ENCODE assay signal across 22 mouse cellular contexts in the genomic region with DNA sequence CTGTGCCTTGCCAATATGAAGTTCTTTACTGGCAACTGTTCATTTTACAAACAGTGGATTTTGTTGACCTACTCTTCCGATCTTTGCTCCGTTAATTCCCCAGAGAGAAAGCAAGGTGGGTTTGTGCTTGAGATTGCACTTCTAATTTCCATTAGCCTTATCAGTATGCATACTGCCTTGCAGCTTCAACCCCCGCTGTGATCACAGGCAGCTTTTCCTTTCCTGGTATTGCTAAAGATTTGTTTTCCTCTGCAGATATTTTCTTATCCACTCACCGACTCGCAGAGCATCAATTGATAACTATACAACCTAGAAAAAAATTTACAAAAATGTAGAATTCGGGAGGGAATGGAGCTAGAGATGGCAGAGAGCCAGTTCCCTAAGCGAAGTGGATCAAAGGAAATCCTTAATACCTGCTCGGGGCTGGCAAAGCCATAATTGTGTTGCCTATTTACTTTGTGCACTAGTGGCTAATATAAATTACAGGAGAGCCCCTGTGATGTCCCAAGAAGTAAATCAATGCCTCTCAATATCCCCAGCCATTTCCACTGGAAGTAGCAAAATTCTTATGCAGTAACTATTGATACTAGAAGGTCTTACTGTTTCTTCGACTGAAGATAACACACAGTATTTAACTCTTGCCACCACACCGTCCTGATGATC.
DNase-seq lines count a peak whose midpoint lies in the region; ATAC-seq and TF ChIP-seq lines count a peak whose summit lies in the region.
"Had no signal": no experiment of that assay in that cellular context is flagged by ENCODE, and none has a peak within 500 bp of the region (broad histone marks: within the 10 kb centered on the region; RNA-seq: fewer than 3 reads in every experiment).

No protein-coding gene starts in this region.

- TF ChIP-seq CTCF in forebrain, postnatal 0 days (IDR thresholded peaks at IDR 0.05; ENCODE audit: low read depth) = no peak
- no peak for TF ChIP-seq CTCF in brain, embryonic 14.5 days (IDR thresholded peaks at IDR 0.05; ENCODE audit: borderline replicate concordance, extremely low read depth, insufficient read depth, insufficient read length)

- H3K9me3 ChIP-seq in forebrain, postnatal 0 days (ENCODE audit: low read length) = no peaks in the 10 kb centered on the region
- H3K9me3 ChIP-seq in forebrain, embryonic 15.5 days = no peaks in the 10 kb centered on the region
- H3K9me3 ChIP-seq in midbrain, embryonic 15.5 days = no peaks in the 10 kb centered on the region
- H3K9me3 ChIP-seq: embryonic facial prominence, embryonic 12.5 days; heart, embryonic 13.5 days; liver, embryonic 13.5 days; megakaryocyte, embryonic 14.5 days had no signal

- no peak overlapping the region for H3K27ac ChIP-seq in forebrain, postnatal 0 days (ENCODE audit: low read depth, low read length)
- H3K27ac ChIP-seq in forebrain, embryonic 15.5 days (replicated peaks) = no peak overlapping the region
- H3K27ac ChIP-seq in midbrain, embryonic 15.5 days = peak overlapping the region; percentile 18; the same call in 1 of the 2 replicates
- H3K27ac ChIP-seq: embryonic facial prominence, embryonic 12.5 days; heart, adult 2 months; heart, embryonic 13.5 days; kidney, postnatal 0 days; left cerebral cortex, adult 2 months; liver, embryonic 13.5 days; stomach, postnatal 0 days had no signal

- peak; percentile 4 for DNase-seq in forebrain, postnatal 0 days
- peak; percentile 24 for DNase-seq in brain, adult 2 months (ENCODE audit: low read depth, low spot score)
- DNase-seq in brain, embryonic 14.5 days (ENCODE audit: low read depth) = peak; percentile 65
- no peak for DNase-seq in layer of hippocampus, adult 18-20 months (ENCODE audit: low spot score in 2 of 2)
- DNase-seq: adrenal gland, adult 2 months; cerebellum, adult 2 months; gastrocnemius, postnatal 14 days; heart, adult 2 months; heart, postnatal 14 days; kidney, adult 18-20 months; liver, embryonic 13.5 days; lung, adult 2 months had no signal

- no peak for ATAC-seq in forebrain, postnatal 0 days
- no peak for ATAC-seq in forebrain, embryonic 15.5 days (replicated peaks)
- ATAC-seq in midbrain, embryonic 15.5 days (replicated peaks) = peak; percentile 70
- ATAC-seq in granulocyte monocyte progenitor cell, adult 5-6 weeks (replicated peaks; ENCODE audit: poor library complexity, severe bottlenecking) = no peak

- no peaks in the 10 kb centered on the region for H3K36me3 ChIP-seq in forebrain, postnatal 0 days (ENCODE audit: insufficient read depth)
- no peaks in the 10 kb centered on the region for H3K36me3 ChIP-seq in forebrain, embryonic 15.5 days
- no peaks in the 10 kb centered on the region for H3K36me3 ChIP-seq in midbrain, embryonic 15.5 days (replicated peaks)
- H3K36me3 ChIP-seq: embryonic facial prominence, embryonic 12.5 days; heart, embryonic 13.5 days; liver, embryonic 13.5 days had no signal

- no peaks in the 10 kb centered on the region for H3K4me1 ChIP-seq in forebrain, postnatal 0 days (ENCODE audit: insufficient read depth)
- H3K4me1 ChIP-seq in forebrain, embryonic 15.5 days = peaks cover 3% of the 10 kb centered on the region; the same call in 1 of the 2 replicates
- peaks cover 15% of the 10 kb centered on the region for H3K4me1 ChIP-seq in midbrain, embryonic 15.5 days
- H3K4me1 ChIP-seq: liver, embryonic 13.5 days; megakaryocyte, embryonic 14.5 days had no signal

- 24% methylated on average over 10 of the region's 10 CpGs for WGBS in forebrain, postnatal 0 days
- 27% methylated on average over 10 of the region's 10 CpGs for WGBS in forebrain, embryonic 15.5 days
- 24% methylated on average over 10 of the region's 10 CpGs for WGBS in midbrain, embryonic 15.5 days

- H3K9ac ChIP-seq in forebrain, postnatal 0 days = no peak overlapping the region
- H3K9ac ChIP-seq in forebrain, embryonic 15.5 days (replicated peaks) = no peak overlapping the region
- H3K9ac ChIP-seq in midbrain, embryonic 15.5 days = no peak overlapping the region
- H3K9ac ChIP-seq: embryonic facial prominence, embryonic 12.5 days; heart, embryonic 13.5 days; liver, embryonic 13.5 days had no signal

- H3K4me2 ChIP-seq in forebrain, postnatal 0 days (ENCODE audit: low read depth) = no peak overlapping the region
- H3K4me2 ChIP-seq in forebrain, embryonic 15.5 days (replicated peaks) = no peak overlapping the region
- peak overlapping the region; percentile 12; the same call in 1 of the 2 replicates for H3K4me2 ChIP-seq in midbrain, embryonic 15.5 days
- H3K4me2 ChIP-seq: embryonic facial prominence, embryonic 12.5 days; heart, embryonic 13.5 days; liver, embryonic 13.5 days had no signal

- no peak overlapping the region for H3K4me3 ChIP-seq in forebrain, postnatal 0 days (ENCODE audit: low read depth, low read length)
- H3K4me3 ChIP-seq in forebrain, embryonic 15.5 days = no peak overlapping the region
- no peak overlapping the region for H3K4me3 ChIP-seq in midbrain, embryonic 15.5 days
- H3K4me3 ChIP-seq: embryonic facial prominence, embryonic 12.5 days; heart, adult 2 months; heart, embryonic 13.5 days; left cerebral cortex, adult 2 months; liver, embryonic 13.5 days; megakaryocyte, embryonic 14.5 days; myocyte had no signal

- H3K27me3 ChIP-seq in forebrain, postnatal 0 days (ENCODE audit: insufficient read depth, low read length) = no peaks in the 10 kb centered on the region
- H3K27me3 ChIP-seq in forebrain, embryonic 15.5 days = no peaks in the 10 kb centered on the region
- no peaks in the 10 kb centered on the region for H3K27me3 ChIP-seq in midbrain, embryonic 15.5 days (replicated peaks)
- H3K27me3 ChIP-seq: embryonic facial prominence, embryonic 12.5 days; heart, embryonic 13.5 days; liver, embryonic 13.5 days; megakaryocyte, embryonic 14.5 days had no signal

- TF ChIP-seq POLR2A in brain, embryonic 14.5 days (IDR thresholded peaks at IDR 0.05; ENCODE audit: borderline replicate concordance, extremely low read depth, insufficient read depth, insufficient read length, poor library complexity, severe bottlenecking) = no peak

Comparison
In these comparisons a context has a peak if more than half of its experiments do, and no peak if none do; other contexts are left out.
1. DNase-seq: peak in forebrain, postnatal 0 days (single experiment), brain, adult 2 months (single experiment) and brain, embryonic 14.5 days (single experiment); none in layer of hippocampus, adult 18-20 months (0 of 2).